Mouse (Mus musculus): ENCODE measurements around the gene Fyn. TPM values are rescaled to one million over a fixed set of nuclear protein-coding genes. Genes with fewer than 3 reads are reported as not detected.

The Fyn gene
- total and polyA plus RNA-seq, 3 experiments, result 89.7 to 127 (median 101) TPM

DNA sequence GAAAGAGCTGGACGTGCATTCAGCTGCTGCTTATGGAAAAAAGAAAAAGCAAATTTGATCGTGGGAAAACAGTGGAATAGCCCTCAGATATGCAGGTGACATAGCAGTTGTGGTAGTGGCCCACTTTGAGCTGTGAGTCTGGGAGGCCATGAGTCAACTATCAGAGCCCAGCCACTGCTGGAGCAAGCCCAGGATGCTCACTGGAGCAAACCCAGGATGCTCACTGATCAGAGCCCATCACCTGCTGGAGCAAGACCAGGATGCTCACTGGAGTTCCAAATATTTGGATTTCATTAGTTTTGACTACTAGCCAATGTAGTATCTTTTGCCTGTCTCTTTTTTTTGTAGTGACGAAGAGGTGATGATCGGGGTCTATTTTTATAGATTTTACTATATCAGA, 35.5 kb downstream of the Fyn start:
- DNase-seq (ENCODE audit: low spot score) (no peak), ATAC-seq (ENCODE audit: extremely low read depth, insufficient number of reproducible peaks, low FRiP score, poor library complexity, severe bottlenecking) (no peak)
- TF ChIP-seq POLR2AphosphoS5 (IDR thresholded peaks at IDR 0.05; ENCODE audit: insufficient replicate concordance, low read depth, low read length) (no peak), CTCF (IDR thresholded peaks at IDR 0.05; ENCODE audit: low read depth, low read length) (no peak), GATA1 (IDR thresholded peaks at IDR 0.05; ENCODE audit: borderline replicate concordance, low read length) (no peak), TAL1 (conservative IDR thresholded peaks at IDR 0.05; ENCODE audit: low read depth, low read length) (no peak), GATA2 (IDR thresholded peaks at IDR 0.05; ENCODE audit: borderline replicate concordance, low read depth, low read length) (no peak)
- Histone ChIP-seq H3K36me3 (replicated peaks) (peaks cover 85% of the 10 kb centered on the region), H3K4me3 (ENCODE audit: low read depth, low read length) (no peak overlapping the region), H3K27me3 (ENCODE audit: insufficient read depth, low read length) (no peaks in the 10 kb centered on the region), H3K4me1 (ENCODE audit: insufficient read depth, low read depth, low read length) (peaks cover 14% of the 10 kb centered on the region), H3K9me3 (replicated peaks) (no peaks in the 10 kb centered on the region)

DNA sequence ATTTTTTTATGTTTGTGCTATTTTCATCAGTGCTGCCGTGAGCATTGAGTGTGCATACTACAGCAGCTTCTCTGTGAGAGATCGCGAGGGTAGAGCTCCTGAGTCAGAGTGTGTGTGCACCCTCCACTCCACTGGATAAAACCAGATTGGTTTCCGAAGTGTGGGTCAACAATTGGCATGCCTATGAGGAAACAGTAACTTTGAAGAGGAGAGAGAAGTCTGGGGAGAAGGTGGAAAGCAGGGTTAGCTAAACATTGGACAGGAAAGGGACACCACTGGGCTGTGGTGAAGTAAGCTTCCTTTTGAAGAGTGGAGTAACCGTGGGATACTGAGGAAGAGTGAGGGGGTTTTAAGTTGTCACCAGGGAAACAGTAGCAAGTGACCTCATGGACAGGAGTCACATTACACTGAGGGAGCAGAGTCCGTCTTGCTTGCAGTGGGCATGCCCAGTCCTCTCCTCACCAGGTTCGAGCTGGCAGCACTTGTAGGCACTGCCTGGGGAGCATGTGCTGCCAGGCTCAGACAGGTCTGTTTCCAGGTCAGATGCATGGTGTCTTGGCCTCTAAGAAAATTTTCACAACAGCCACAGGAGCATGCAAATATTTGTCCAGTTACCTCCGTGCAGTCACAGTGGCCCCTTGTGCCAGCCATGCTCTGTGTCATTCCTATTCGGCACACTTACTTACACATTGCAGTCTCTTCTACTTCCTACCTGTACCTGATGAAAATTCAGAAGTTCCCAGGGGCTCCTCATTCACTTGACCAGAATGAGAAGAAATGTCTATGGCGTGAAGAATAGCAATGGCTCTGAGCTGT, 37.5 kb downstream of the Fyn start:
- Histone ChIP-seq H3K4me3 (ENCODE audit: low read depth, low read length) (no peak overlapping the region), H3K36me3 (replicated peaks) (peaks cover 77% of the 10 kb centered on the region), H3K27me3 (ENCODE audit: insufficient read depth, low read length) (no peaks in the 10 kb centered on the region), H3K4me1 (ENCODE audit: insufficient read depth, low read depth, low read length) (peaks cover 25% of the 10 kb centered on the region), H3K9me3 (replicated peaks) (no peaks in the 10 kb centered on the region)
- TF ChIP-seq GATA2 (IDR thresholded peaks at IDR 0.05; ENCODE audit: borderline replicate concordance, low read depth, low read length), result no peak
- no peak for TF ChIP-seq CTCF (IDR thresholded peaks at IDR 0.05; ENCODE audit: low read depth, low read length)
- TF ChIP-seq TAL1 (conservative IDR thresholded peaks at IDR 0.05; ENCODE audit: low read depth, low read length), result no peak
- TF ChIP-seq GATA1 (IDR thresholded peaks at IDR 0.05; ENCODE audit: borderline replicate concordance, low read length), result no peak
- no peak for TF ChIP-seq POLR2AphosphoS5 (IDR thresholded peaks at IDR 0.05; ENCODE audit: insufficient replicate concordance, low read depth, low read length)
- no peak for ATAC-seq (ENCODE audit: extremely low read depth, insufficient number of reproducible peaks, low FRiP score, poor library complexity, severe bottlenecking)
- no peak for DNase-seq (ENCODE audit: low spot score)

- H3K9me3 ChIP-seq (replicated peaks), result no peaks in the 10 kb centered on the region
- H3K4me3 ChIP-seq (ENCODE audit: low read depth, low read length), result no peak overlapping the region
- no peaks in the 10 kb centered on the region for H3K27me3 ChIP-seq (ENCODE audit: insufficient read depth, low read length)
- no peak for DNase-seq (ENCODE audit: low spot score)
- no peak for ATAC-seq (ENCODE audit: extremely low read depth, insufficient number of reproducible peaks, low FRiP score, poor library complexity, severe bottlenecking)
- no peak for TF ChIP-seq GATA2 (IDR thresholded peaks at IDR 0.05; ENCODE audit: borderline replicate concordance, low read depth, low read length)
- no peak for TF ChIP-seq CTCF (IDR thresholded peaks at IDR 0.05; ENCODE audit: low read depth, low read length)
- TF ChIP-seq TAL1 (conservative IDR thresholded peaks at IDR 0.05; ENCODE audit: low read depth, low read length), result no peak
- no peak for TF ChIP-seq POLR2AphosphoS5 (IDR thresholded peaks at IDR 0.05; ENCODE audit: insufficient replicate concordance, low read depth, low read length)
- TF ChIP-seq GATA1 (IDR thresholded peaks at IDR 0.05; ENCODE audit: borderline replicate concordance, low read length), result no peak
- peaks cover 76% of the 10 kb centered on the region for H3K36me3 ChIP-seq (replicated peaks)
- H3K4me1 ChIP-seq (ENCODE audit: insufficient read depth, low read depth, low read length), result peaks cover 29% of the 10 kb centered on the region
Measured at GRCm38 (mm10) chr10:39406798-39407189, 38.1 kb downstream of the Fyn start.

- no peak for TF ChIP-seq TAL1 (conservative IDR thresholded peaks at IDR 0.05; ENCODE audit: low read depth, low read length)
- TF ChIP-seq POLR2AphosphoS5 (IDR thresholded peaks at IDR 0.05; ENCODE audit: insufficient replicate concordance, low read depth, low read length), result no peak
- no peak for TF ChIP-seq CTCF (IDR thresholded peaks at IDR 0.05; ENCODE audit: low read depth, low read length)
- TF ChIP-seq GATA1 (IDR thresholded peaks at IDR 0.05; ENCODE audit: borderline replicate concordance, low read length), result no peak
- TF ChIP-seq GATA2 (IDR thresholded peaks at IDR 0.05; ENCODE audit: borderline replicate concordance, low read depth, low read length), result no peak
- Histone ChIP-seq H3K9me3 (replicated peaks) (no peaks in the 10 kb centered on the region), H3K27me3 (ENCODE audit: insufficient read depth, low read length) (no peaks in the 10 kb centered on the region), H3K4me3 (ENCODE audit: low read depth, low read length) (no peak overlapping the region), H3K4me1 (ENCODE audit: insufficient read depth, low read depth, low read length) (peaks cover 37% of the 10 kb centered on the region), H3K36me3 (replicated peaks) (peaks cover 76% of the 10 kb centered on the region)
- DNase-seq (ENCODE audit: low spot score) (no peak), ATAC-seq (ENCODE audit: extremely low read depth, insufficient number of reproducible peaks, low FRiP score, poor library complexity, severe bottlenecking) (no peak)
Measured at GRCm38 (mm10) chr10:39407553-39407952, 38.9 kb downstream of the Fyn start.

DNA sequence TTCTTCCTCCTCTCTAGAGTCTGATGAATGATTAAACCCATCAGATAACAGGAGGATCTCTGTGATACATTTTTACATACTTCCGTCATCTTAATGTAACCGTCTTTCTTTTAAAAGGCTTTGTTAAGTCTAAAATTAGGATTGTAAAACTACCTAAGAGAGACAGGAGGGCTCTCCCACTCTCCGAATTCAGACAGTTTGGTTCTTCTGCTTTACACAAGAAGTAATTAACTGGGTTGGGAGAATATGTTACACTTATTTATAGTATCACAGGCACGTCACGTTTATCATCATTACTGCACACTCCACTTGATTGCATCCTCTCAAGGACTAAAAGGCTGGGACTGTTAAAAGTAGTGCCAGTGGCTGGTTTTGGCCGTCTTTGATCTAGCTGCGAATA, 40.9 kb downstream of the Fyn start:
- ATAC-seq (ENCODE audit: extremely low read depth, insufficient number of reproducible peaks, low FRiP score, poor library complexity, severe bottlenecking) (no peak), DNase-seq (ENCODE audit: low spot score) (no peak)
- Histone ChIP-seq H3K27me3 (ENCODE audit: insufficient read depth, low read length) (no peaks in the 10 kb centered on the region), H3K4me1 (ENCODE audit: insufficient read depth, low read depth, low read length) (peaks cover 54% of the 10 kb centered on the region), H3K4me3 (ENCODE audit: low read depth, low read length) (no peak overlapping the region), H3K9me3 (replicated peaks) (no peaks in the 10 kb centered on the region), H3K36me3 (replicated peaks) (peaks cover 76% of the 10 kb centered on the region)
- TF ChIP-seq GATA1 (IDR thresholded peaks at IDR 0.05; ENCODE audit: borderline replicate concordance, low read length) (no peak), GATA2 (IDR thresholded peaks at IDR 0.05; ENCODE audit: borderline replicate concordance, low read depth, low read length) (no peak), CTCF (IDR thresholded peaks at IDR 0.05; ENCODE audit: low read depth, low read length) (no peak), TAL1 (conservative IDR thresholded peaks at IDR 0.05; ENCODE audit: low read depth, low read length) (no peak), POLR2AphosphoS5 (IDR thresholded peaks at IDR 0.05; ENCODE audit: insufficient replicate concordance, low read depth, low read length) (no peak)

DNA sequence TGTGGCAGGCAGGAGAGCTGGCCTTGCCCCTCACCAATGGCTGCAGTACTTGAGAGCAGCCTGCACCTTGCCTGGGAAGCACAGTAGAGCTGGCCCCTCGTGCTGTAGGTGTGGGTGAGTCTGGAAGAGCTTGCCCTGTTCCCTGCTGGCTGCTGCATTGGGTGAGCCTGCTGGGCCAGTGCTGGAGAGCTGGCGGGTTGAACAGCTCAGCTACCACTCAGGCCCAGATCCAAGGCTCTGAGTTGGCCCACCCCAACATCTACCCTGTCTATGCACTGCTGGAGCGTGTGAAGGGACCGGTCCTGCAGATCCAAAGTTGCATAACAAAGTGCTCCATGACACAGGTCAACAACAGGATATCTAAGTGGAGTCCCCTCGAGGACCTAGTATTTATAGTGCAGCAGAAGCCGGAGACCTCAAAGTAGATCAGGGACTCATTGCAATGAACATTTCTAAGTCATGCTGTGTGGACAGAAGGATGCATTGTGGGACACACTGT, 41.5 kb downstream of the Fyn start:
- H3K9me3 ChIP-seq (replicated peaks), result no peaks in the 10 kb centered on the region
- H3K4me1 ChIP-seq (ENCODE audit: insufficient read depth, low read depth, low read length), result peaks cover 55% of the 10 kb centered on the region
- DNase-seq (ENCODE audit: low spot score) (no peak), ATAC-seq (ENCODE audit: extremely low read depth, insufficient number of reproducible peaks, low FRiP score, poor library complexity, severe bottlenecking) (no peak)
- no peak overlapping the region for H3K4me3 ChIP-seq (ENCODE audit: low read depth, low read length)
- peaks cover 73% of the 10 kb centered on the region for H3K36me3 ChIP-seq (replicated peaks)
- TF ChIP-seq POLR2AphosphoS5 (IDR thresholded peaks at IDR 0.05; ENCODE audit: insufficient replicate concordance, low read depth, low read length) (no peak), GATA2 (IDR thresholded peaks at IDR 0.05; ENCODE audit: borderline replicate concordance, low read depth, low read length) (no peak), GATA1 (IDR thresholded peaks at IDR 0.05; ENCODE audit: borderline replicate concordance, low read length) (no peak), CTCF (IDR thresholded peaks at IDR 0.05; ENCODE audit: low read depth, low read length) (no peak), TAL1 (conservative IDR thresholded peaks at IDR 0.05; ENCODE audit: low read depth, low read length) (no peak)
- H3K27me3 ChIP-seq (ENCODE audit: insufficient read depth, low read length), result no peaks in the 10 kb centered on the region
